Mouse (Mus musculus) stomach, embryonic 14.5 days (tissue): ENCODE data around the gene Aaed1. TPM values are rescaled to one million over a fixed set of nuclear protein-coding genes. Genes with fewer than 3 reads are reported as not detected.
"Not testable (repeated sequence)": the region's sequence is repeated elsewhere in the genome, so short reads cannot be mapped to it uniquely, and the experiment has no call there.

Source experiments
- ATAC-seq: fragments of 200-750 bp; cut with Nextera tagmentation; 2 replicates; pipeline ENCODE4 v1.8.0; 2017; ENCODE audit warnings: low read depth, moderate TSS enrichment; ENCODE audit not compliant: insufficient number of reproducible peaks, insufficient read depth, low FRiP score
- H3K27ac ChIP-seq: fragments of 300-500 bp; sonication (generic); 2 replicates; pipeline ENCODE4 v1.5.1; 2014; ENCODE audit warnings: mild to moderate bottlenecking, low read length, moderate library complexity, mixed read lengths
- H3K27me3 ChIP-seq: fragments of 300-500 bp; sonication (generic); 2 replicates; pipeline ENCODE4 v1.6.1; 2014; ENCODE audit warnings: low read length, control low read depth, mixed read lengths; ENCODE audit not compliant: control insufficient read depth, insufficient read depth
- H3K36me3 ChIP-seq: fragments of 300-500 bp; sonication (generic); 2 replicates; pipeline ENCODE4 v1.6.1; 2014; ENCODE audit warnings: mild to moderate bottlenecking, control low read depth, low read length, moderate library complexity, mixed read lengths; ENCODE audit not compliant: control insufficient read depth, insufficient read depth
- H3K4me1 ChIP-seq: fragments of 300-500 bp; sonication (generic); 2 replicates; pipeline ENCODE4 v1.6.1; 2014; ENCODE audit warnings: low read length, control low read depth, mixed read lengths; ENCODE audit not compliant: control insufficient read depth, insufficient read depth
- H3K4me2 ChIP-seq: fragments of 300-500 bp; sonication (generic); replicated peaks from 2 replicates; pipeline ENCODE4 v1.6.1; 2014; ENCODE audit warnings: low read depth, low read length, control low read depth
- H3K4me3 ChIP-seq: fragments of 300-500 bp; sonication (generic); 2 replicates; pipeline ENCODE4 v1.5.1; 2014; ENCODE audit warnings: low read depth, low read length, control low read depth
- H3K9ac ChIP-seq: fragments of 300-500 bp; sonication (generic); replicated peaks from 2 replicates; pipeline ENCODE4 v1.6.1; 2014; ENCODE audit warnings: low read depth, mild to moderate bottlenecking, control low read depth, low read length, moderate library complexity, mixed read lengths
- H3K9me3 ChIP-seq: fragments of 300-500 bp; sonication (generic); 2 replicates; pipeline ENCODE4 v1.6.1; 2016; ENCODE audit warnings: low read depth, low read length, control low read depth; ENCODE audit not compliant: control insufficient read depth
- WGBS: fragments of 180-500 bp; shearing (Covaris S2); extraction: QIAGEN DNeasy Blood & Tissue Kit; methylation state at CpG from one replicate; pipeline ENCODE4 v1.1.7; 2014; 5-methylcytosine and 5-hydroxymethylcytosine counted together
- polyA plus RNA-seq: library from polyadenylated mRNA; unstranded; fragments of >200 nt; fragmentation: Nextera tagmentation; extraction: Ambion mirVana; gene quantifications from 2 replicates; pipeline ENCODE4 v1.2.1, GENCODE M21; 2014

The Aaed1 gene
- polyA plus RNA-seq, 1 experiment from 2014 or later, result 62.3 TPM

DNA sequence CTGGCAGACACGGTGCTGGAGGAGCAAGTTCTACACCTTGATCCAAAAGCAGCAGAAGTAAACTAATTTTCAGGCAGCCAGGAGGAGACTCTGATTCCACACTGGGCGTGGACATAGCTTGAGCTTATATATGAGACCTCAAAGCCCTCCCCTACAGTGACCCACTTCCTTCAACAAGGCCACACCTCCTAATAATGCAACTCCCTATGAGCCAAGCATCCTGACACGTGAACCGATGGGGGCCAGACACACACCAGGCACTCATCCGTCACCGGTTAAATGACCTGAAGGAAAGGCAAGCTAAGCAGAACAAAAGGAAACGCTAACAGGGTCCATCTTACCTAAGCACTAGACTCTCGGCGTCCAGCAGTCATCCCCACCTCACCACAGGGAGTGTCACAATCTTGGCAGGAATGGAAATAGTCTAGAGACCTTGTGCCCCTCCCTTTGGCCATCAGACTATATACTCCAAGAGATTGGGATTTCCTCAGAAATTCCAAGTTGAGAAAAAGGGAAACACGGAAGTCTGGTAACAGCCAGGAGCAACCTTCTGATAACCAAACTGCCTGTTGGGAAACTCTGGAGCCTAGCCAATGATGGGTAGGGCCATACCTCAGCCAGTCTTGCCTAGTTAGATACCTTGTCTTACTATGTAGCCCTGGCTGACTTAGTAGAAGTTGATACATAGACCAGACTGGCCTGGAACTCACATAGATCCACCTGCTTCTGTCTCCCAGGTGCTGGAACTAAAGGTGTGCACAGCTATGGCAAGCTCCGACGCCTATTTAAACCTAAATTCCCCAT lies 55.3 kb downstream of the Aaed1 start:
- no peak for ATAC-seq
- H3K27me3 ChIP-seq, result no peaks in the 10 kb centered on the region
- H3K9me3 ChIP-seq, result no peaks in the 10 kb centered on the region
- no peaks in the 10 kb centered on the region for H3K4me1 ChIP-seq
- H3K36me3 ChIP-seq, result no peaks in the 10 kb centered on the region
- WGBS, result 65% methylated on average over 12 of the region's 12 CpGs
- no peak overlapping the region for H3K4me2 ChIP-seq
- no peak overlapping the region for H3K27ac ChIP-seq
- no peak overlapping the region for H3K9ac ChIP-seq
- H3K4me3 ChIP-seq, result no peak overlapping the region

DNA sequence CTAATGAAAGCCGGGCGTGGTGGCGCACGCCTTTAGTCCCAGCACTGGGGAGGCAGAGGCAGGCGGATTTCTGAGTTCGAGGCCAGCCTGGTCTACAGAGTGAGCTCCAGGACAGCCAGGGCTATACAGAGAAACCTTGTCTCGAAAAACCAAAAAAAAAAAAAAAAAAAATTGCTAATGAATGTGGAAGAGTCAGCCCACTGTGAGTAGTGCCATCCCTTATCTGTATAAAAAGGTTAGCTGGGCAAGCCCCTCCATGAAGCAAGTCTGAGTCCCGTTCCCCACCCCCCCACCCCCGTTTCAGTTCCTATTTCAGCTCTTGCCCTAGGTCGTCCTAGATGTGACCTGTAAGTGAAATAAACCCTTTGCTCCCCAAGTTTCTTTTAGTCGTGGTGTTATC lies 58.3 kb downstream of the Aaed1 start:
- WGBS, result 78% methylated on average over 10 of the region's 11 CpGs
- not testable (repeated sequence) for ATAC-seq

DNA sequence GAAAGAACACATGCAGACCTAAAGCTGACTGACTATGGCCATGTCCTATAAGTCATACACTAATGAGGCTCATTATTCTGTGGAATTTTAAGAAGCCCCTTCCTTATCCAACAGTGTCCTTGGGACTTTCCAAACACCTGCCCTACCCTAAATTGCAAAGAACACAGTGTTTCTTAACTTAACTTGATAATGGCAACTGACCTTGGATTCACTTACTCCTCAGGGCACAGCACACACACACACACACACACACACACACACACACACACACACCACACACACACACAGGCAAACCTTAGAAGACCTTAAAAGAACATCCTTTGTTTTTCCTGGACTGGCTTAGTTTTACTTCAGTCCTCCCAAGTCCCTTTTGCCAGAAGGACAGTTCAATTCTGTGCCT lies 58.8 kb downstream of the Aaed1 start:
- Histone ChIP-seq H3K4me1 (0 out of 2 replicates have a peak, but pooled peaks cover 6% of the 10 kb centered on the region), H3K9ac (no peak overlapping the region), H3K27ac (no peak overlapping the region), H3K36me3 (no peaks in the 10 kb centered on the region), H3K9me3 (no peaks in the 10 kb centered on the region), H3K4me3 (no peak overlapping the region), H3K27me3 (no peaks in the 10 kb centered on the region), H3K4me2 (no peak overlapping the region)
- no peak for ATAC-seq

More for the DNA sequence above, 58.3 kb downstream of the Aaed1 start:
- H3K4me3 ChIP-seq, H3K9me3 ChIP-seq, H3K36me3 ChIP-seq, H3K27me3 ChIP-seq, H3K4me1 ChIP-seq, H3K27ac ChIP-seq, H3K4me2 ChIP-seq, H3K9ac ChIP-seq: not testable (repeated sequence)

DNA sequence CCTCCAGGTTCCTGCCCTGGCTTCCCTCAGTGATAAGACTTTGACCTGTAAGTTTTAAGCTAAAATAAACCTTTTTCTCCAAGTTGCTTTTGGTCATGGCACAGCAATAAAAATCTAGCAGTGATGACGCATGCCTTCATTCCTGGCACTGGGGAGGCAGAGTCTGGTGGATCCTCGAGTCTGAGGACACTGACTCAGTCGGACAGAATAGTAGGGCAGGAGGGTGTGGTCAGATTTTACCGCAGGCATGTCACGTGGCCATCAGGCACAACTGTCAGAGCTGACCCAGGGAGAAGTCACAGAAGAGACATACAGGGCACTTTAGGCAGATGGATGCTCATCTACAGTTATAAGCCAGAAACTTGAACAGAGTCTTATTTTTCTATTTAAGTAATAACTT lies 60.4 kb downstream of the Aaed1 start:
- H3K4me1 ChIP-seq, result 0 out of 2 replicates have a peak, but pooled peaks cover 9% of the 10 kb centered on the region
- no peak for ATAC-seq
- no peaks in the 10 kb centered on the region for H3K27me3 ChIP-seq
- no peaks in the 10 kb centered on the region for H3K9me3 ChIP-seq
- H3K9ac ChIP-seq, result no peak overlapping the region
- 63% methylated on average over 5 of the region's 5 CpGs for WGBS
- no peaks in the 10 kb centered on the region for H3K36me3 ChIP-seq
- no peak overlapping the region for H3K27ac ChIP-seq
- no peak overlapping the region for H3K4me2 ChIP-seq
- H3K4me3 ChIP-seq, result no peak overlapping the region

DNA sequence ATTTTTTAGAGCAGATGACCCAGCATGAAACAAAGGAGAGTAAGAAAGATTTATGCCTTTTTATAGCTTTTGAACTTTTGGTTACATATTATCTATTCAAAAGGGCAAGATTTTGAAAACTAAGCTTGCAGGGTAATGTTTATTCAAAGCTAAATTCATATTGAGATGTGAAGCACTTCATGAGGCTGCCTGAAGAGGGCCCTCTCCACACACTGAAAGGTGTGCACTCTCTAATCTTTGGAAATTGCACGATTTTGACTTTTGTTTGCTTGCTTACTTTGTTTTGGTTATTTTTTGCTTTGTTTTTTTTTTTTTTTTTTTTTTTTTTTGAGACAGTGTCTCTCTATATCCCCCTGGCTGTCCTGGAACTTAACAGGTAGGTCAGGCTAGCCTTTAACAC lies 62.1 kb downstream of the Aaed1 start:
- Histone ChIP-seq H3K27me3 (no peaks in the 10 kb centered on the region), H3K9me3 (no peaks in the 10 kb centered on the region)
- 24% methylated on average over 1 of the region's 1 CpGs for WGBS

DNA sequence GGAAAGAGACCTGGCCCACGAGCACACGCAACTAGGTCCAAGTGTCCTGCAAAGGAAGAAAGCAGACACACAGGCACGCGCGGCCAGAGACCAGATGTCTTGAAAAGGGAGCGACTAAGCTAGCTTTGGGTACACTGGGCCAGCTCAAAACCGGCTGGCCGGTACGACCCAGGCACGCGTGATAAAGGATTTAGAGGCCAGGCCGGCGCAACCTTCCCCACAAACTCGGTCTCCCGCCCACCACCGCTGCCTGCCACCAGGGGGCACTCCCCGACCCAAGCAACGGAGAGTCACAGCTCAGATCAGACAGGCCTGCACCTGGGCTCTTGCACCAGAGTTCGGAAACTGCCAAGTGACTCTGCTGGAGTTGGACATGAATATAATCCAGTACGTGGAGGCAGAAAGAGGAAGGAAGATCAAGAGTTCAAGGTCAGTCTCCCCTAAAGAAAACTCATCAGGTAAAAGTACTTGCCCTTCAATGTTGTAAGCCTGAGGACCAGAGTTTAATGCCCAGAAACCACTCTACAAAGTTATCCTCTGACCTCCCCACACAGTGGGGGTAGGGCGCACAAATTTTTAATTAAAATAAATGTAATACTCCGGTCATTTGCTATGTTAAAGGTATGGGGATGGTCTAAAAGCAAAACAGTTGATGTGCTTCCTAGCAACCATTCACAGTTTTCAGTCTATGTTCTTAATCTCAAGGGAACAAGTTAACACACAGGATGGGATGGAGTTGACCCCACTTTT lies 63.6 kb downstream of the Aaed1 start:
- ATAC-seq, result peak; percentile 86
- Histone ChIP-seq H3K27me3 (no peaks in the 10 kb centered on the region), H3K4me3 (peak overlapping the region; percentile 59), H3K4me2 (peak overlapping the region; percentile 94), H3K9me3 (no peaks in the 10 kb centered on the region), H3K36me3 (no peaks in the 10 kb centered on the region), H3K27ac (peak overlapping the region; percentile 72; the same call in 1 of the 2 replicates), H3K4me1 (0 out of 2 replicates have a peak, but pooled peaks cover 9% of the 10 kb centered on the region), H3K9ac (peak overlapping the region; percentile 60)
- 8% methylated on average over 22 of the region's 22 CpGs for WGBS

More for the DNA sequence above, 62.1 kb downstream of the Aaed1 start:
- no peak overlapping the region for H3K4me3 ChIP-seq
- H3K36me3 ChIP-seq, result no peaks in the 10 kb centered on the region
- H3K4me2 ChIP-seq, result no peak overlapping the region
- 0 out of 2 replicates have a peak, but pooled peaks cover 9% of the 10 kb centered on the region for H3K4me1 ChIP-seq
- H3K9ac ChIP-seq, result no peak overlapping the region
- no peak overlapping the region for H3K27ac ChIP-seq
- ATAC-seq, result no peak

DNA sequence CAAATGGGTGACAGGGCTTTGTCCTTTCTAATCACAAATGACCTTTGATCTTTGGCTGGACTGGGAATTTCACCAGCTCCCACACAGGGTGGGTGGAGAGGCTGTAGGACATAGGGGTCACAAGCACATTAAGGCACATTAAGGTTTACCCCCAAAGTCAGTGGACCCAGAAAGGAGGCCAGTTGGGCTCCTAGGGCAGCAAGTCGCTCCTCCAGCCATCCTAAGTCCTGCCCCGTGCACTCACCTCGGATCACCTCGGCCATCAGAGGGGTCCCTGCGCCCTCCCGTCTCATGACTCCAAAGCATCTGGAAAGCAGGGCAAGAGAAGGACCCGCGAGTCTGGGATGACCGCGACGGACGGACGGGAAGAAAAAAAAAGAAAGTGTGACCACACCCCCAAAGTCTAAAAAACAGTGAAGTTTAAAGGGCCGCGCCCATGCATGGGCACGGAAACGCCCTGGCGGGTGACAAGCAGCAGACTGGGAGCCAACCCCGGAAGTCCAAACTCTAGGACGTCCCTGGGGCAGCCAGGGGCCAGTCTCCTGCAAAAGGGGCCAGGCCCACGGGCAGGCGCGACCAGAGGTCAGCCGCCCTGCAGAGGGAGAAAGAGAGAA lies 64.2 kb downstream of the Aaed1 start:
- Histone ChIP-seq H3K27ac (peak overlapping the region; percentile 72; the same call in 1 of the 2 replicates), H3K4me2 (peak overlapping the region; percentile 94), H3K27me3 (no peaks in the 10 kb centered on the region), H3K36me3 (no peaks in the 10 kb centered on the region), H3K9me3 (no peaks in the 10 kb centered on the region), H3K9ac (peak overlapping the region; percentile 60), H3K4me3 (peak overlapping the region; percentile 59), H3K4me1 (0 out of 2 replicates have a peak, but pooled peaks cover 9% of the 10 kb centered on the region)
- WGBS, result 2% methylated on average over 24 of the region's 24 CpGs
- peak; percentile 88 for ATAC-seq

DNA sequence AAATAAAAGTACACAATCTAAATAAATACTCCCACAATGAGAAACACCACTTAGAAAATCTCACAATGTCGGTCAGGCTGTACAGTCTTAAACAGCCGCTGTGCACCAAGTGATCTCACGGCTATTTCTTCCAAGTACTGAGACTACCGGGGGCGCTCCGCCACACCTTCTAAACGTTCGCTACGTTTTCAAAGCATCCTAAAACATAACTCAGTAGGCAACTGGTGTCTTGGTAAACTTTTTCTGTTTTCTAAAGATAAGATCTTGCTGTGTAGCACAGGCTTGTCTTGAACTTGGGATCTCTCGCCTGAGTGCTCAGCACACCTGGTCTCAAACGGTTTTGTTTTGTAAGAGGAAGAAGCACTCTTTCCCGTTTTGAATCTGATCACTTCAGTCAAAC lies 66.4 kb downstream of the Aaed1 start:
- ATAC-seq, result no peak
- Histone ChIP-seq H3K27ac (no peak overlapping the region; the same call in 1 of the 2 replicates), H3K9ac (no peak overlapping the region), H3K9me3 (no peaks in the 10 kb centered on the region), H3K36me3 (no peaks in the 10 kb centered on the region), H3K4me3 (no peak overlapping the region), H3K27me3 (no peaks in the 10 kb centered on the region), H3K4me2 (no peak overlapping the region), H3K4me1 (0 out of 2 replicates have a peak, but pooled peaks cover 9% of the 10 kb centered on the region)
- 64% methylated on average over 12 of the region's 12 CpGs for WGBS
